Mouse (Mus musculus) kidney, postnatal 0 days (tissue): ENCODE results near the gene Zfp541. TPM values are rescaled to one million over a fixed set of nuclear protein-coding genes. Genes with fewer than 3 reads are reported as not detected.

ENCODE experiments used
- ATAC-seq: fragments of 200-750 bp; cut with Nextera tagmentation; replicated peaks from 2 replicates; pipeline ENCODE4 v1.8.0; 2017; ENCODE audit warnings: low read depth, moderate number of reproducible peaks, moderate TSS enrichment, moderate library complexity; ENCODE audit not compliant: low FRiP score
- DNase-seq: peaks from one replicate; pipeline ENCODE4 v3.0.0-alpha.2; 2016; ENCODE audit warnings: low spot score
- H3K27ac ChIP-seq: fragments of 300-500 bp; sonication (generic); 2 replicates; pipeline ENCODE4 v1.5.1; 2014; ENCODE audit warnings: mild to moderate bottlenecking
- H3K27me3 ChIP-seq: fragments of 300-500 bp; sonication (generic); 2 replicates; pipeline ENCODE4 v1.6.1; 2014; ENCODE audit warnings: low read length, mixed read lengths; ENCODE audit not compliant: insufficient read depth
- H3K36me3 ChIP-seq: fragments of 300-500 bp; sonication (generic); 2 replicates; pipeline ENCODE4 v1.6.1; 2014; ENCODE audit warnings: low read length, mixed read lengths; ENCODE audit not compliant: insufficient read depth
- H3K4me1 ChIP-seq: fragments of 300-500 bp; sonication (generic); replicated peaks from 2 replicates; pipeline ENCODE4 v1.6.1; 2014; ENCODE audit warnings: antibody characterized with exemption, low read length, mixed read lengths; ENCODE audit not compliant: insufficient read depth
- H3K4me2 ChIP-seq: fragments of 300-500 bp; sonication (generic); 2 replicates; pipeline ENCODE4 v1.6.1; 2014; ENCODE audit warnings: mild to moderate bottlenecking, low read length, moderate library complexity, mixed read lengths
- H3K4me3 ChIP-seq: fragments of 300-500 bp; sonication (generic); replicated peaks from 2 replicates; pipeline ENCODE4 v1.5.1; 2014; ENCODE audit warnings: low read depth, low read length
- H3K9ac ChIP-seq: fragments of 300-500 bp; sonication (generic); 2 replicates; pipeline ENCODE4 v1.6.1; 2014; ENCODE audit warnings: low read depth, low read length
- H3K9me3 ChIP-seq: fragments of 300-500 bp; sonication (generic); replicated peaks from 2 replicates; pipeline ENCODE4 v1.6.1; 2016; ENCODE audit warnings: low read length, inconsistent platforms, mixed read lengths
- CTCF ChIP-seq: IDR thresholded peaks from 2 replicates; pipeline ENCODE4 v1.5.1; 2016; ENCODE audit warnings: antibody characterized with exemption, low read depth, mild to moderate bottlenecking, moderate library complexity
- WGBS: fragments of 180-500 bp; shearing (Covaris S2); extraction: QIAGEN DNeasy Blood & Tissue Kit; methylation state at CpG from one replicate; pipeline ENCODE4 v1.1.7; 2014; 5-methylcytosine and 5-hydroxymethylcytosine counted together
- polyA plus RNA-seq: library from polyadenylated mRNA; unstranded; fragments of >200 nt; fragmentation: Nextera tagmentation; extraction: Ambion mirVana; gene quantifications from 2 replicates; pipeline ENCODE4 v1.2.1, GENCODE M21; 2015

Gene Zfp541
- polyA plus RNA-seq = 0.05 TPM in 2 replicates

DNA sequence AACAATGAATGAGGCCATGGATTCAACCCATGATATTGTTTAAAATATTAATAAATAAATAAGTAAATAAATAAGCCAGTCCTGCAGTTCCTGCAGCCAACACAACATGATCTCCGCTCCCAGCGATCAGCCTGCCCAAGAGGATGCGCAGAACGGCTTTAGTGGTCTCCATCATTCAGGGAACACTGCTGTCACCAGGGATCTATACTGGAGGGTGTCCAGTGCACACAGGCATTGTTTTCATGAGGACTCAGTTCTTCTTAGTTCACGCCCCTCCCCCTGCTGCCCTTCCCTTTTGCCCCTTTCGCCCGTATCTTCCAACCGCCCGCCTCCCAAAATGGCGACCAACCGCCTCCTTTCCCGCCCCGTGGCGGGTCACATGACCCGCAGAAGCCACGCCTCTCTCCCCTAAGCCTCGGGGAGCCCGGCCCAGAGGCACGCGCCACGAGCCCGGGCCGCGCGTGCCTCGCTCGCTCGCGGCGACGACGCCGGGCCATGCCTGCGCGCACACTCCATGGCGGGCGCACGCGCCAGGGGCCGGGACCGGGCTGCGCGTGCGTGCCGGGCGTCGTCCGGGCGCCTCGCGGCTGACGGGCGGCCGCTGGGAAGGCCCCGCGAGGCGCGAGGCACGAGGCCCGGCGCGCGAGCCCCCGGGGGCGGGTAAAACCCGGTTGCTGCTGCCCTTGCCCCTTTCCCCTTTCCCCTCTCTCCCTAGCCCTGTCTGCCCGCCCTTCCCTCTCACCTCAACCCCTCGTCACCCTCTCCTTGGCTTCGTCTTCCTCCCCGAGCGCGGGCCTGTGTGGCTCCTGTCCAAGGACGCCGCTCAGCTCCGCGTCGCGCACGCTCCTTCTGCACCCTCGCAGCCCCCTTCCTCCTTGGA is at the start of gene Zfp541:
Zfp541 (plus strand) TSS at position 596 of the 880 bp plus-strand sequence.
- Histone ChIP-seq H3K9ac (no peak within 1 kb of the TSS), H3K9me3 (no peaks in the 10 kb centered on the region), H3K27me3 (no peaks in the 10 kb centered on the region), H3K4me3 (no peak within 1 kb of the TSS), H3K4me2 (no peak within 1 kb of the TSS), H3K27ac (no peak within 1 kb of the TSS), H3K4me1 (no peaks in the 10 kb centered on the region), H3K36me3 (no peaks in the 10 kb centered on the region)
- ATAC-seq = no peak
- DNase-seq = no peak
- 48% methylated on average over 80 of the region's 80 CpGs for WGBS
- no peak for TF ChIP-seq CTCF

DNA sequence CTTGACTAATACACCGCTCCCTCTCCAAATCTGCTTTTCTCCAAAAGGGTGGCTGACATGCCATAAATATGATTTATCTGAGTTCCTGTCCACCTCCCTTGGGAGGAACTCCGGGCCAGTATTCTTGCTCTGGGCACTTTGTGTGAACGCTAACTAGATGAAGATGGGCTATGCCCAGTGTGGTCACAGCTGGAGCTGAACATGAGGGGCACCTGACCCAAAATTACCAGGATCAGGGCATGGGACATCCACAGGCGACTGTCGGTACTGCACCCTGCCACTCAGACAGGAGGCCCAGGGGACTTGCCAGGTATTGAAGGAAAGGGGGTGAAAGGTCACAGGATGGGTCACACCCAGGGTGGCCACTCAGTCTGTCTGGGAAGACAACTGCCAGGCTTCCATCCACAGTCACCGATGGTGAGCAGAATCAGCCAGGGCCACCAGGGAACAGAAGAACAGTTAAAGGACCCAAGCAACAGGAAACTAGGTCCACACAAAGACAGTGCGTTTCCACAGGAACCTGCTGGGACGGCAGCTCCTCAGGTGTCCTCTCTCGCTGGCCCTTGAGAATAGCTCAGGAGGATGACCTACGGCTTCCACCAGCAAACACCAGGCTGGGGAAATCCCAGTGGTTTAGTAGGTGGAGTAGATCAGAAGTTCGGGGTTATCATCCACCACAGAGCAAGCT is 48.9 kb upstream of the Zfp541 start:
- Histone ChIP-seq H3K27me3 (no peaks in the 10 kb centered on the region), H3K4me2 (no peak overlapping the region), H3K27ac (no peak overlapping the region), H3K9ac (no peak overlapping the region), H3K4me3 (no peak overlapping the region), H3K4me1 (peaks cover 13% of the 10 kb centered on the region; the same call in 1 of the 2 replicates), H3K36me3 (no peaks in the 10 kb centered on the region), H3K9me3 (no peaks in the 10 kb centered on the region)
- ATAC-seq = peak; percentile 57
- 57% methylated on average over 11 of the region's 11 CpGs for WGBS
- peak; percentile 58 for TF ChIP-seq CTCF
- peak; percentile 67 for DNase-seq

DNA sequence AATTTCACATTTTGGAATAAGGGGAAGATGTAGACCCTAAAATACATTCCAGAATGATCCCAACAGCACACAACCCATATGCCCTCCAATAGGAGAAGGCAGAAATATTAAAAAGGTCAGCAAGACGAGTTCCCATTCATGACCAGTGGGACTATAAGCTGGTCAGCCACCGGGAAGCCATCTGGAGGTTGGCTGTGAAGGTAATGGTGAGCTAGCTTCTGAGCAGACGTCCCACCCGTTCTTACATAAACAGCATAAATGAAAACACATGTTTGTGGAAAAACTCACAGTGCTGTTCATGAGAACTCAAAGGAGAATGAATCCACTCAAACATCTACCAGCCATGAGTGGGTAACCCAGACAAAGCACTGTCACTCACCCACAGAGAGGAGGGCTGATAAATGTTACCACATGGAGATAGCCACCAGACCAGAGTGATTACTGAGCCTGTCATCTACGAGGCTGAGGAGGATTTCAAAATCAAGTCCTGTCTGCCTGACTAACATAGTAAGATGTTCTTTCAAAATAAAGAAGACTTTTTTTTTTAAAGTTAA is 47.8 kb upstream of the Zfp541 start:
- no peaks in the 10 kb centered on the region for H3K9me3 ChIP-seq
- peaks cover 13% of the 10 kb centered on the region; the same call in 1 of the 2 replicates for H3K4me1 ChIP-seq
- no peak overlapping the region for H3K27ac ChIP-seq
- no peak for ATAC-seq
- no peak overlapping the region for H3K4me3 ChIP-seq
- no peak overlapping the region for H3K9ac ChIP-seq
- H3K4me2 ChIP-seq = no peak overlapping the region
- no peaks in the 10 kb centered on the region for H3K27me3 ChIP-seq
- TF ChIP-seq CTCF = no peak
- H3K36me3 ChIP-seq = no peaks in the 10 kb centered on the region
- no peak for DNase-seq
- WGBS = 78% methylated on average over 5 of the region's 5 CpGs

DNA sequence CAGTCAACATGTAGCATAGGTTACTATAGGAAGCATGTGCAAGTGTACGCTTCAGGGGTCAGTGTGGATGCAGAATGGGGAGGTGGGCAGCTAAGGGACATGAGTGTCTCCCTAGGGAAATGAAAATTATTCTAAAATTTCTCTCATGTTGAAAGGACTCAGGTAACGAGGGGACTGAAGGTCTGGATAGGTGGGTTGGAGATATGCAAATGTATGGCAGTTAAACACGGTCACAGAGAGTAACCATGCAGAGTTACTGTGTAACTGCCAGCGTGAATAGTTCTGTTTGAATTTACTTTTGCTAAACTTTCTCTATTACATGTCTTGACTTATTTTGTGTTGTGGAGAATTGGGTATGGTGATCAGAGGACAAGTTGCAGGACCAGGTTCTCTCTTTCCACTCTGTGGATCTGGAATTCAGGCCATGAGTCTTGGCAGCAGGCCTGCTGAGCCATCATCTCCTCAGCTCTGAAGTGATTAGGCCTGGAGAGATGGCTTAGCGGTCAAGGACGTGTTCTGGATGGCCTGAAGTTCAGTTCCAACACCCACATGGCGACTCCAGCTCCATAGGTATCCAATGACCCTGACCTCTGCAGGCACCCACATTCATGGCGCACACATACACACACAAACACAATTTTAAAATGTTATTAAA is 47.0 kb upstream of the Zfp541 start:
- ATAC-seq (no peak), DNase-seq (no peak)
- H3K27me3 ChIP-seq = no peaks in the 10 kb centered on the region
- TF ChIP-seq CTCF = no peak
- H3K4me2 ChIP-seq = no peak overlapping the region
- H3K9me3 ChIP-seq = no peaks in the 10 kb centered on the region
- peaks cover 13% of the 10 kb centered on the region; the same call in 1 of the 2 replicates for H3K4me1 ChIP-seq
- WGBS = 66% methylated on average over 8 of the region's 8 CpGs
- H3K9ac ChIP-seq = no peak overlapping the region
- H3K4me3 ChIP-seq = no peak overlapping the region
- peak overlapping the region; percentile 50 for H3K27ac ChIP-seq
- H3K36me3 ChIP-seq = no peaks in the 10 kb centered on the region

DNA sequence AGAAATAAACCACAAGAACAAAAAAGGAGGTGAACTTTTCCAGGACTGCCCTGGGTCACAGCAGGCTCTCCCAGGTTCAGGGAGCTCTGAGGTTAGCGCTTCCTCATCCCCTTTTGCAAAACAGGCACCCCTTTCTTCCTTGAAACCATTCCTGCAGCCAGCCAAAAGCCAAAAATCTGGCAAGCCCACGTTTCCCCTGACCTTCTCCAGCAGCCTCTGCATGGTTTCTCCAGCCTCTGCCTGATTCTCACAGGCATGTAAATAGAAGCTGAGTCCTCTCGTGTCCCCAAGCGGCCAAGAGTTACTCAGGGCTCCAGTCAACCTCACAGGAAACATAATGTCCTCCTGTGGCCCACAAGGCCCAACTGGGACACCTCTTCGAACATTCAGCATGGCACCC is 46.2 kb upstream of the Zfp541 start:
- no peaks in the 10 kb centered on the region for H3K36me3 ChIP-seq
- DNase-seq (no peak), ATAC-seq (no peak)
- TF ChIP-seq CTCF = no peak
- H3K4me2 ChIP-seq = no peak overlapping the region
- no peaks in the 10 kb centered on the region for H3K9me3 ChIP-seq
- H3K27ac ChIP-seq = peak overlapping the region; percentile 50
- 77% methylated on average over 5 of the region's 5 CpGs for WGBS
- H3K9ac ChIP-seq = no peak overlapping the region
- peaks cover 13% of the 10 kb centered on the region; the same call in 1 of the 2 replicates for H3K4me1 ChIP-seq
- no peak overlapping the region for H3K4me3 ChIP-seq
- no peaks in the 10 kb centered on the region for H3K27me3 ChIP-seq
